Mouse (Mus musculus) liver, embryonic 16.5 days (tissue): ENCODE results near the gene Hist1h2ae. TPM values are rescaled to one million over a fixed set of nuclear protein-coding genes. Genes with fewer than 3 reads are reported as not detected.

Source experiments
- ATAC-seq: fragments of 200-750 bp; cut with Nextera tagmentation; 2 replicates; pipeline ENCODE4 v1.8.0; 2017; ENCODE audit warnings: low read depth, mild to moderate bottlenecking, moderate number of reproducible peaks, moderate library complexity
- H3K27ac ChIP-seq: fragments of 300-500 bp; sonication (generic); 2 replicates; pipeline ENCODE4 v1.5.1; 2014; ENCODE audit warnings: mild to moderate bottlenecking, low read length
- H3K27me3 ChIP-seq: fragments of 300-500 bp; sonication (generic); 2 replicates; pipeline ENCODE4 v1.6.1; 2014; ENCODE audit warnings: low read depth, low read length, mixed read lengths; ENCODE audit not compliant: control insufficient read depth, insufficient read depth
- H3K36me3 ChIP-seq: fragments of 300-500 bp; sonication (generic); 2 replicates; pipeline ENCODE4 v1.6.1; 2014; ENCODE audit warnings: mild to moderate bottlenecking; ENCODE audit not compliant: control insufficient read depth, insufficient read depth
- H3K4me1 ChIP-seq: fragments of 300-500 bp; sonication (generic); 2 replicates; pipeline ENCODE4 v1.6.1; 2014; ENCODE audit warnings: low read depth, low read length, mixed read lengths; ENCODE audit not compliant: control insufficient read depth
- H3K4me2 ChIP-seq: fragments of 300-500 bp; sonication (generic); 2 replicates; pipeline ENCODE4 v1.6.1; 2014; ENCODE audit warnings: low read depth, low read length, mixed read lengths
- H3K4me3 ChIP-seq: fragments of 300-500 bp; sonication (generic); 2 replicates; pipeline ENCODE4 v1.5.1; 2014; ENCODE audit warnings: low read depth, mild to moderate bottlenecking, low read length
- H3K9ac ChIP-seq: fragments of 300-500 bp; sonication (generic); 2 replicates; pipeline ENCODE4 v1.6.1; 2014; ENCODE audit warnings: low read depth, low read length
- H3K9me3 ChIP-seq: fragments of 300-500 bp; sonication (generic); replicated peaks from 2 replicates; pipeline ENCODE4 v1.6.1; 2016; ENCODE audit warnings: low read length; ENCODE audit not compliant: control insufficient read depth
- WGBS: fragments of 180-500 bp; shearing (Covaris S2); extraction: QIAGEN DNeasy Blood & Tissue Kit; methylation state at CpG from one replicate; pipeline ENCODE4 v1.1.7; 2014; ENCODE audit not compliant: insufficient replicate concordance; 5-methylcytosine and 5-hydroxymethylcytosine counted together
- microRNA-seq: library from miRNA; unstranded; fragments of <30 nt; microRNA quantifications from one replicate; pipeline ENCODE4, GENCODE M21; 2016
- polyA plus RNA-seq: library from polyadenylated mRNA; unstranded; fragments of >200 nt; fragmentation: Nextera tagmentation; extraction: Ambion mirVana; gene quantifications from 2 replicates; pipeline ENCODE4 v1.2.1, GENCODE M21; 2015

Gene Hist1h2ae
- polyA plus RNA-seq, 1 experiment from 2014 or later = 63.6 TPM

- Histone ChIP-seq H3K4me2 (peak overlapping the region; percentile 53), H3K4me1 (peaks cover 25% of the 10 kb centered on the region), H3K4me3 (peak overlapping the region; percentile 22; the same call in 1 of the 2 replicates), H3K27ac (no peak overlapping the region), H3K9ac (no peak overlapping the region; the same call in 1 of the 2 replicates), H3K9me3 (no peaks in the 10 kb centered on the region), H3K36me3 (no peaks in the 10 kb centered on the region), H3K27me3 (no peaks in the 10 kb centered on the region)
- WGBS = under 1% methylated on average over 14 of the region's 14 CpGs
- ATAC-seq = peak; percentile 44
These were observed 49.3 kb downstream of the Hist1h2ae start for GRCm38 (mm10) chr13:23521703-23522102.

Small RNA genes within 50 kb of the gene (microRNA-seq; reads per million reads assigned to microRNA genes)
- gene Gm44297 = not detected
- not detected for gene Gm44359
- not detected for gene Gm44394

Other genes with a start within 250 kb of the Hist1h2ae start
- 12.0 and 13.1 TPM in 2 replicates for gene Zfp322a, start 202.0 kb downstream of the Hist1h2ae start, polyA plus RNA-seq
- 4.5 TPM in 2 replicates for gene Abt1, start 147.4 kb downstream of the Hist1h2ae start, polyA plus RNA-seq
- 1.9 and 2.0 TPM in 2 replicates for gene Btn1a1, start 105.3 kb downstream of the Hist1h2ae start, polyA plus RNA-seq
- gene Btn2a2, start 82.4 kb downstream of the Hist1h2ae start, polyA plus RNA-seq = not detected in 2 replicates
- 5.5 and 9.8 TPM in 2 replicates for gene Hist1h4h, start 40.2 kb downstream of the Hist1h2ae start, polyA plus RNA-seq
- 2.0 and 6.7 TPM in 2 replicates for gene Hist1h2af, start 37.3 kb downstream of the Hist1h2ae start, polyA plus RNA-seq
- gene Hist1h3g, start 35.8 kb downstream of the Hist1h2ae start, polyA plus RNA-seq = 11.0 and 14.8 TPM in 2 replicates
- gene Hist1h2bh, start 27.8 kb downstream of the Hist1h2ae start, polyA plus RNA-seq = 1.1 and 1.8 TPM in 2 replicates
- gene Hist1h3f, start 27.2 kb downstream of the Hist1h2ae start, polyA plus RNA-seq = 1.2 and 1.4 TPM in 2 replicates
- 2.4 and 2.9 TPM in 2 replicates for gene Hist1h4f, start 19.6 kb downstream of the Hist1h2ae start, polyA plus RNA-seq
- 1.2 and 1.4 TPM in 2 replicates for gene Hist1h1d, start 18.0 kb downstream of the Hist1h2ae start, polyA plus RNA-seq
- gene Hist1h3e, start 8.9 kb downstream of the Hist1h2ae start, polyA plus RNA-seq = 3.4 and 4.2 TPM in 2 replicates
- gene Hist1h2bg, start 176 bp upstream of the Hist1h2ae start, polyA plus RNA-seq = 10.6 and 13.5 TPM in 2 replicates
- 3.7 and 5.9 TPM in 2 replicates for gene Hist1h2bf, start 3.0 kb upstream of the Hist1h2ae start, polyA plus RNA-seq
- gene Hist1h2ad, start 3.2 kb upstream of the Hist1h2ae start, polyA plus RNA-seq = 2.2 and 3.8 TPM in 2 replicates
- gene Hist1h3d, start 4.5 kb upstream of the Hist1h2ae start, polyA plus RNA-seq = 6.6 and 7.7 TPM in 2 replicates
- gene Hist1h4d, start 10.4 kb upstream of the Hist1h2ae start, polyA plus RNA-seq = 126 and 155 TPM in 2 replicates
- gene Hist1h2be, start 49.9 kb upstream of the Hist1h2ae start, polyA plus RNA-seq = 1.9 and 2.0 TPM in 2 replicates
- 23.6 and 27.8 TPM in 2 replicates for gene Hist1h1e, start 51.3 kb upstream of the Hist1h2ae start, polyA plus RNA-seq
- gene Hist1h2ac, start 112.7 kb upstream of the Hist1h2ae start, polyA plus RNA-seq = 1.2 and 1.5 TPM in 2 replicates
- 202 and 220 TPM in 2 replicates for gene Hist1h2bc, start 113.0 kb upstream of the Hist1h2ae start, polyA plus RNA-seq
- 0.13 TPM in 1 of 2 replicates, not detected in the other for gene Hist1h1t, start 124.6 kb upstream of the Hist1h2ae start, polyA plus RNA-seq
- 6.3 and 8.9 TPM in 2 replicates for gene Hist1h4c, start 127.2 kb upstream of the Hist1h2ae start, polyA plus RNA-seq
- 16.0 and 16.3 TPM in 2 replicates for gene Hfe, start 139.6 kb upstream of the Hist1h2ae start, polyA plus RNA-seq
- gene Hist1h1c, start 167.6 kb upstream of the Hist1h2ae start, polyA plus RNA-seq = 99.6 and 112 TPM in 2 replicates
- 4.4 and 7.4 TPM in 2 replicates for gene Hist1h3c, start 174.4 kb upstream of the Hist1h2ae start, polyA plus RNA-seq
- 3.2 and 6.3 TPM in 2 replicates for gene Hist1h2bb, start 175.5 kb upstream of the Hist1h2ae start, polyA plus RNA-seq
- 49.0 and 58.5 TPM in 2 replicates for gene Hist1h2ab, start 179.9 kb upstream of the Hist1h2ae start, polyA plus RNA-seq
- gene Hist1h3b, start 181.0 kb upstream of the Hist1h2ae start, polyA plus RNA-seq = 14.4 TPM in 2 replicates
- gene Hist1h4b, start 185.8 kb upstream of the Hist1h2ae start, polyA plus RNA-seq = 3.5 and 5.4 TPM in 2 replicates
- gene Hist1h4a, start 190.0 kb upstream of the Hist1h2ae start, polyA plus RNA-seq = 0.48 TPM in 1 of 2 replicates, not detected in the other
- gene Hist1h3a, start 191.2 kb upstream of the Hist1h2ae start, polyA plus RNA-seq = 4.6 and 6.8 TPM in 2 replicates
- 2.5 and 3.5 TPM in 2 replicates for gene Hist1h1a, start 192.4 kb upstream of the Hist1h2ae start, polyA plus RNA-seq
- not detected in 2 replicates for gene Trim38, start 198.7 kb upstream of the Hist1h2ae start, polyA plus RNA-seq
- gene Slc17a2, start 235.8 kb upstream of the Hist1h2ae start, polyA plus RNA-seq = 1.5 and 1.8 TPM in 2 replicates